Mouse (Mus musculus) large intestine, adult 2 months (tissue): ENCODE measurements around the gene C130074G19Rik. TPM values are rescaled to one million over a fixed set of nuclear protein-coding genes. Genes with fewer than 3 reads are reported as not detected.
A peak's percentile ranks its signal among the peaks of the same experiment; 100 is the strongest.

Experiments
- DNase-seq: peaks from one replicate; pipeline ENCODE4 v3.0.0-alpha.2; 2012; ENCODE audit warnings: low read depth, low spot score
- whole genome bisulfite sequencing: fragments of 180-500 bp; shearing (Covaris S2); methylation state at CpG from one replicate; pipeline ENCODE4 v1.1.7; 2018; 5-methylcytosine and 5-hydroxymethylcytosine counted together
- polyA plus RNA-seq: library from polyadenylated mRNA; depleted of rRNA; stranded (reverse); fragments of >200 nt; gene quantifications from 2 replicates; pipeline ENCODE4 v1.2.3, GENCODE M21; 2012

The C130074G19Rik gene
- polyA plus RNA-seq, 1 experiment, result 22.2 TPM

DNA sequence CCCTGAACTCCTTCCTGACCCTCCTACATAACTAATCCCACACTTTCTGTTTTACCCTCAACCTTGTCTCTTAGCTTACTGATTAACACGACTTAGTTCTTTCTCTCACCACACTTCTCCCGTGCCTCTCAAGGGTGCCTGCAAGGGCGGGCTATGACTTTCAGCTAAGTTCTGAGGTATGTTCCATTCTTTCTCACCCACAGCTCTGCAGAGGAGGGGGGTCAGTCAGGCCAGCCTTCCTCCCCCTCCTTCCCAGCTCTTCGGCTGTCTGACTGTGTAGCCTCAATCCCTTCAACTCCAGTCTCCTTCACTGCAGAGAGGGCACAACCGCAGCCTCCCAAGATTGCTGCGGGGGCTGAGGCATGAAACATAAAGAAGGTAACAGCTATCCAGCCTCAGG is 4.2 kb downstream of the C130074G19Rik start:
- no peak for DNase-seq
- WGBS, result 76% methylated on average over 6 of the region's 6 CpGs

GRCm38 (mm10) chr1:184877306-184877705 is 5.7 kb downstream of the C130074G19Rik start:
- 79% methylated on average over 2 of the region's 2 CpGs for WGBS
- DNase-seq, result no peak

DNA sequence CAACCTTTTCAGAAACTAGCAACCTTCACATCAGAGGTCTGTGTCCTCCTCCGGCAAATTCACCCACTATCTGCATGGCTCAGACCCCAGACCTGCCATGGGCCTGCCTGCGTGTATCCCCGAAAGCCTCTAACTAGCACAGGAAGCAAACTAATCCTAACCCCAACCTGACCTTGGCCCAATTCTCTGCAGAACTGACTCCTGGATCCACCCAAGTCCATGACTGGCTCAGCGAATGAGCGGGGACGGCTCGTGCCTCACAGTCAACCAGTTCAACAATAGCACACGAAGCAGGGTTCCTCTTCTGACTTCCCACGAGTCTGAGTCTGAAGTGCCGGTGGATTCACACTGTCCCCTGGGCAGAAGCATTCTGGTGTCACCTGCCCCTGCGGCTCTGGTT is 9.1 kb downstream of the C130074G19Rik start:
- no peak for DNase-seq
- 89% methylated on average over 11 of the region's 11 CpGs for WGBS

DNA sequence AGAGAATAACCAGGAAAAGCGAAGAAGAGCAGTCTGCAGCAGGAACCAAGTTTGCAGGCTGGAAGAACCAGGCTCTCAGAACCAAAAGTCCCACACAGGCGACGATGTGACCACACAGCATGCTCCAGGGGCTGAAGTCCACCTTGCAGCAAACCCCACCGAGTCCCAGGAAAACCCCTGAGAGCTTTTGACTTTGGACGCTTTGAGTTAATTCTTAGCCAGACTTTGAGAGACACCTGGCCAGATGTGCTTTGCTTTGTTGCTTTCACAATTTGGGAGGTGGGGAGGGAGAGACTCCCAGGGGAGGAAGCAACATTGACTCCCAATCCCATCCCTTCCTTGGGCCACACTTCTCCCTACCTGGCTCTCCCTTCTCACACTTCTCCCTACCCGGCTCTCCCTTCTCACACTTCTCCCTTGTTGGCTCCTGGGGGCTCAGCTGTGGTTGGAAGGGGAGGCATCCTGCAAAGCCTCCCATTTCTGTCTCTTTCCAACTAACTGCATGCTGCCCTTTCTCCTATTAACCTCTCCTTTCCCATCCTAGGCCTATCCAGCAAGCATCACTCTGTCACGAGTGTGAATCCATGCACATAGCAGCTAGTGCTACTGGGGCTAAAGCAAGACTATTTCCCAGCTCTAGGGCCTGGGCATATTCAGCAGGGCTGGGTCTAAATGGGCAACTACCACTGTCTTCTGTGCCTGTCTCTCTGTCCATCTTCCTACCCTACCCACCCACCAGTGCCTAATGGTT is 10.8 kb downstream of the C130074G19Rik start:
- no peak for DNase-seq
- 39% methylated on average over 7 of the region's 7 CpGs for WGBS

DNA sequence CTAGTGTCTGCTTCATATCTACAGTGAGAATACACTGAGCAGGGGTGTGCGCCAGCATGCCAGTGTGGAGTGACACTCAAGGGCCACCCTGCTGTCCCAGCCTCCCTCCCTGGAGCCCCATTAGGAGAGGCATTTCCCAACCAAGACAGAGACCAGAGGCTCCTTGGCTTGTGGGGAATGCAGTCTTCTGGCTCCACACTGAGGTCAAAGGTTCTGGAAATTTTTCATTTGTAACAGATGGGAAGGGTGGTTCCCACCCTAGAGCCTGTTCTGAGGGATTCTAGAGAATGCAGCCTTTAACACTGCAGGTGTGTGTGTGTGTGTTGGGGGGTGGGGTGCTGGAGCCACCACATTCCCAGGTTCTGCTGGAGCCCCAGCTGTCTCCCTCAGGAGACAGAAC is 11.5 kb downstream of the C130074G19Rik start:
- WGBS, result 97% methylated on average over 1 of the region's 1 CpGs
- no peak for DNase-seq

GRCm38 (mm10) chr1:184870646-184871385 is 12.2 kb downstream of the C130074G19Rik start:
- 64% methylated on average over 11 of the region's 11 CpGs for WGBS
- DNase-seq, result no peak

- DNase-seq, result no peak
- WGBS, result 30% methylated on average over 4 of the region's 4 CpGs
Measured at GRCm38 (mm10) chr1:184869939-184870565, 13.0 kb downstream of the C130074G19Rik start.

- 53% methylated on average over 3 of the region's 3 CpGs for WGBS
- no peak for DNase-seq
Measured at GRCm38 (mm10) chr1:184867640-184868120, 15.3 kb downstream of the C130074G19Rik start.

GRCm38 (mm10) chr1:184864381-184864801 is 18.6 kb downstream of the C130074G19Rik start:
- 37% methylated on average over 7 of the region's 7 CpGs for WGBS
- no peak for DNase-seq

GRCm38 (mm10) chr1:184862636-184863035 is 20.4 kb downstream of the C130074G19Rik start:
- no peak for DNase-seq
- 89% methylated on average over 6 of the region's 6 CpGs for WGBS

GRCm38 (mm10) chr1:184861551-184861950 is 21.5 kb downstream of the C130074G19Rik start:
- WGBS, result 32% methylated on average over 2 of the region's 2 CpGs
- DNase-seq, result no peak

GRCm38 (mm10) chr1:184860276-184860675 is 22.7 kb downstream of the C130074G19Rik start:
- 48% methylated on average over 3 of the region's 3 CpGs for WGBS
- DNase-seq, result no peak

GRCm38 (mm10) chr1:184858253-184858652 is 24.8 kb downstream of the C130074G19Rik start:
- no peak for DNase-seq
- 36% methylated on average over 1 of the region's 1 CpGs for WGBS

DNA sequence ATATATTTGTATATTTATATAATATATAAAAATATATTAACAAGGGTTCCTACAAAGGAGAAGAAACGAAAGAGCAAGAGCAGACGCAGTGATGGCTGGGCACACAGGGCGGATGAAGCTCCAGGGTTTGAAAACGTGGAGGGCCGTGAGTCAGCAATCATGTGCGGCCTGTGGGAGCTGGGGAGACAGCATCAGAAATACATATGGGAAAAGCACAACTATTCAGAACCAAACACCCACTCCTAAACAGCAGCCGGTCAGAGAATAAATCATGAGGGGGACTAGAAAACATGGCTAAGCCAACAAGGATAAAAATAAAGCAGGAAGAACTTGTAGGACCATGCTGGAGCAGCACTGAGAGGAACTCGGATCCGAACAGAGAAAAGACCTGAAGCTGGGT is 25.8 kb downstream of the C130074G19Rik start:
- no peak for DNase-seq
- 87% methylated on average over 9 of the region's 9 CpGs for WGBS

- WGBS, result 62% methylated on average over 3 of the region's 3 CpGs
- no peak for DNase-seq
Measured at GRCm38 (mm10) chr1:184853922-184854321, 29.1 kb downstream of the C130074G19Rik start.

DNA sequence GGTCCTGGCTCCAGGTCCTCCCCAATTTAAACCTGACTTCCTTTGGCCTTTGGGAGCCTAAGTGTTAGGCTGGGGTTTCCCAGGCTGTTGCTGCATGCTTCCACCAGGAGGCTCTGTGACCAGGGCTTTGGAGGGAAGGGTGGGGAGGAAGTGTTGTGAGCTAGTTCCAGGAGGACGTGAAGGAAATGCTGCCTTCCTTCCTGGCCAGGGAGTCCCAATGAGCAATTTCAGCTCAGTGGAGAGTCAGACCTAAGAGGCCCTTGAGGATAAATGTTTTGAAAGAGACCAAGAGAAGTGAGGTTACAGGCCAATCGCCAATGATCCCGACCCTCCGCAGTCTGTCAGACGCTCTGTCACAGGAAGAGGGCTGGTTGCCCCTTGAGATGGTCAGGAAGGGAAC is 29.7 kb downstream of the C130074G19Rik start:
- WGBS, result 30% methylated on average over 5 of the region's 5 CpGs
- no peak for DNase-seq

GRCm38 (mm10) chr1:184851741-184852618 is 31.0 kb downstream of the C130074G19Rik start:
- peak; percentile 97 for DNase-seq
- 10% methylated on average over 31 of the region's 31 CpGs for WGBS

DNA sequence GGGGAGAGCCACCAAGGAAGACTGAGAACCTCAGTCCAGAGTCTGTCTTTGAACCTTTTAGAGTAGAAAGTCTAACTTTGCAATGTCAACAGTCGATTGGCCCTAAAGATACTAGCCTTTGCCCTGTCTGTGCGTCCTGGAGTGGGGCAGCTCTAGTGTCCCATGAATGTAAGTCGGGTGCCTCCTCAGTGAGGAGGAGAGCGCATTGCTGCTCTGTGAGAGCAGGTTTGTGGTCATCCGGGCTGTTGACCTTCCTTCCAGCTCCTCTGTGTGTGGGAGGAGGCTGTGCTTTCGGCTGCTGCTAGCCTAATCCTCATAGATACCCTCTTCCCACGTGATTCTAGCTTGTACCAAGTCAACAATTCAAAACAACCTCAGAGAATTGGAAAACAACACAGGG is 31.9 kb downstream of the C130074G19Rik start:
- 38% methylated on average over 7 of the region's 7 CpGs for WGBS

GRCm38 (mm10) chr1:184846973-184847372 is 36.0 kb downstream of the C130074G19Rik start:
- DNase-seq, result no peak
- 20% methylated on average over 3 of the region's 3 CpGs for WGBS

More for the DNA sequence above, 31.9 kb downstream of the C130074G19Rik start:
- DNase-seq, result no peak
